Mouse (Mus musculus) embryonic facial prominence, embryonic 13.5 days (tissue): ENCODE results near the gene Slc17a3. TPM values are rescaled to one million over a fixed set of nuclear protein-coding genes. Genes with fewer than 3 reads are reported as not detected.

ENCODE experiments used
- ATAC-seq: fragments of 200-750 bp; cut with Nextera tagmentation; 2 replicates; pipeline ENCODE4 v1.8.0; 2017; ENCODE audit warnings: low read depth; ENCODE audit not compliant: insufficient number of reproducible peaks, insufficient read depth, low FRiP score, low TSS enrichment
- H3K27ac ChIP-seq: fragments of 300-500 bp; sonication (generic); 2 replicates; pipeline ENCODE4 v1.5.1; 2015; ENCODE audit warnings: moderate library complexity, mild to moderate bottlenecking, inconsistent platforms
- H3K27me3 ChIP-seq: fragments of 300-500 bp; sonication (generic); 2 replicates; pipeline ENCODE4 v1.6.1; 2015; ENCODE audit warnings: mild to moderate bottlenecking, inconsistent platforms
- H3K36me3 ChIP-seq: fragments of 300-500 bp; sonication (generic); 2 replicates; pipeline ENCODE4 v1.6.1; 2015; ENCODE audit warnings: mild to moderate bottlenecking, inconsistent platforms
- H3K4me1 ChIP-seq: fragments of 300-500 bp; sonication (generic); 2 replicates; pipeline ENCODE4 v1.6.1; 2015; ENCODE audit warnings: inconsistent platforms
- H3K4me2 ChIP-seq: fragments of 300-500 bp; sonication (generic); 2 replicates; pipeline ENCODE4 v1.6.1; 2015; ENCODE audit warnings: moderate library complexity, mild to moderate bottlenecking, inconsistent platforms
- H3K4me3 ChIP-seq: fragments of 300-500 bp; sonication (generic); 2 replicates; pipeline ENCODE4 v1.5.1; 2015; ENCODE audit warnings: mild to moderate bottlenecking, inconsistent platforms
- H3K9ac ChIP-seq: fragments of 300-500 bp; sonication (generic); 2 replicates; pipeline ENCODE4 v1.6.1; 2015; ENCODE audit warnings: mild to moderate bottlenecking, inconsistent platforms
- H3K9me3 ChIP-seq: fragments of 300-500 bp; sonication (generic); 2 replicates; pipeline ENCODE4 v1.6.1; 2016; ENCODE audit warnings: inconsistent platforms
- WGBS: fragments of 180-500 bp; shearing (Covaris S2); methylation state at CpG from one replicate; pipeline ENCODE4 v1.1.7; 2015; ENCODE audit warnings: mixed read lengths; 5-methylcytosine and 5-hydroxymethylcytosine counted together
- polyA plus RNA-seq: library from polyadenylated mRNA; unstranded; fragments of >200 nt; fragmentation: Nextera tagmentation; extraction: Ambion mirVana; gene quantifications from 2 replicates; pipeline ENCODE4 v1.2.1, GENCODE M21; 2015

Slc17a3 gene
- polyA plus RNA-seq, 1 experiment from 2014 or later = not detected

- no peaks in the 10 kb centered on the region for H3K9me3 ChIP-seq
- no peak overlapping the region for H3K9ac ChIP-seq
- no peaks in the 10 kb centered on the region for H3K27me3 ChIP-seq
- no peak overlapping the region for H3K27ac ChIP-seq
- 86% methylated on average over 5 of the region's 5 CpGs for WGBS
- no peaks in the 10 kb centered on the region for H3K4me1 ChIP-seq
- no peak overlapping the region for H3K4me3 ChIP-seq
- no peak for ATAC-seq
- no peaks in the 10 kb centered on the region for H3K36me3 ChIP-seq
- no peak overlapping the region for H3K4me2 ChIP-seq
These were observed 40.4 kb downstream of the Slc17a3 start for GRCm38 (mm10) chr13:23879636-23880035.

GRCm38 (mm10) chr13:23885540-23885939, 46.3 kb downstream of the Slc17a3 start:
- H3K9me3 ChIP-seq = no peaks in the 10 kb centered on the region
- 31% methylated on average over 2 of the region's 2 CpGs for whole genome bisulfite sequencing
- no peaks in the 10 kb centered on the region for H3K4me1 ChIP-seq
- H3K27me3 ChIP-seq = no peaks in the 10 kb centered on the region
- ATAC-seq = no peak
- H3K4me2 ChIP-seq = no peak overlapping the region
- H3K9ac ChIP-seq = no peak overlapping the region
- H3K36me3 ChIP-seq = no peaks in the 10 kb centered on the region
- H3K4me3 ChIP-seq = no peak overlapping the region
- no peak overlapping the region for H3K27ac ChIP-seq

GRCm38 (mm10) chr13:23887026-23887725, 47.9 kb downstream of the Slc17a3 start:
- Histone ChIP-seq H3K4me3 (no peak overlapping the region), H3K27me3 (no peaks in the 10 kb centered on the region), H3K4me1 (no peaks in the 10 kb centered on the region), H3K9me3 (no peaks in the 10 kb centered on the region), H3K27ac (no peak overlapping the region), H3K9ac (no peak overlapping the region), H3K4me2 (no peak overlapping the region), H3K36me3 (no peaks in the 10 kb centered on the region)
- 80% methylated on average over 3 of the region's 3 CpGs for WGBS
- ATAC-seq = no peak

GRCm38 (mm10) chr13:23889011-23889605, 49.9 kb downstream of the Slc17a3 start:
- no peak for ATAC-seq
- no peaks in the 10 kb centered on the region for H3K27me3 ChIP-seq
- no peak overlapping the region for H3K27ac ChIP-seq
- H3K9ac ChIP-seq = no peak overlapping the region
- no peaks in the 10 kb centered on the region for H3K4me1 ChIP-seq
- H3K36me3 ChIP-seq = no peaks in the 10 kb centered on the region
- 38% methylated on average over 6 of the region's 6 CpGs for WGBS
- no peaks in the 10 kb centered on the region for H3K9me3 ChIP-seq
- no peak overlapping the region for H3K4me2 ChIP-seq
- H3K4me3 ChIP-seq = no peak overlapping the region

- Histone ChIP-seq H3K4me1 (no peaks in the 10 kb centered on the region), H3K4me3 (no peak overlapping the region), H3K27ac (no peak overlapping the region), H3K4me2 (no peak overlapping the region), H3K36me3 (no peaks in the 10 kb centered on the region), H3K9ac (no peak overlapping the region), H3K27me3 (no peaks in the 10 kb centered on the region), H3K9me3 (no peaks in the 10 kb centered on the region)
- WGBS = 35% methylated on average over 9 of the region's 9 CpGs
- no peak for ATAC-seq
These were observed 53.5 kb downstream of the Slc17a3 start for GRCm38 (mm10) chr13:23892592-23893268.

GRCm38 (mm10) chr13:23893269-23893593, 54.0 kb downstream of the Slc17a3 start:
- no peak overlapping the region for H3K4me3 ChIP-seq
- WGBS = 62% methylated on average over 4 of the region's 4 CpGs
- H3K9ac ChIP-seq = no peak overlapping the region
- no peak overlapping the region for H3K27ac ChIP-seq
- no peaks in the 10 kb centered on the region for H3K27me3 ChIP-seq
- no peaks in the 10 kb centered on the region for H3K4me1 ChIP-seq
- H3K36me3 ChIP-seq = no peaks in the 10 kb centered on the region
- no peak for ATAC-seq
- H3K4me2 ChIP-seq = no peak overlapping the region
- no peaks in the 10 kb centered on the region for H3K9me3 ChIP-seq

- H3K4me1 ChIP-seq = no peaks in the 10 kb centered on the region
- WGBS = 40% methylated on average over 6 of the region's 6 CpGs
- H3K9me3 ChIP-seq = no peaks in the 10 kb centered on the region
- no peaks in the 10 kb centered on the region for H3K27me3 ChIP-seq
- no peak overlapping the region for H3K9ac ChIP-seq
- H3K4me2 ChIP-seq = no peak overlapping the region
- ATAC-seq = no peak
- H3K27ac ChIP-seq = no peak overlapping the region
- H3K36me3 ChIP-seq = no peaks in the 10 kb centered on the region
- H3K4me3 ChIP-seq = no peak overlapping the region
These were observed 59.0 kb downstream of the Slc17a3 start for GRCm38 (mm10) chr13:23898242-23898641.

GRCm38 (mm10) chr13:23906906-23907305, 67.7 kb downstream of the Slc17a3 start:
- no peak for ATAC-seq
- Histone ChIP-seq H3K4me3 (no peak overlapping the region), H3K4me1 (no peaks in the 10 kb centered on the region), H3K27ac (no peak overlapping the region), H3K9me3 (no peaks in the 10 kb centered on the region), H3K9ac (no peak overlapping the region), H3K4me2 (no peak overlapping the region), H3K36me3 (no peaks in the 10 kb centered on the region), H3K27me3 (no peaks in the 10 kb centered on the region)
- 92% methylated on average over 5 of the region's 5 CpGs for WGBS

- no peaks in the 10 kb centered on the region for H3K9me3 ChIP-seq
- H3K4me3 ChIP-seq = no peak overlapping the region
- H3K4me2 ChIP-seq = no peak overlapping the region
- H3K36me3 ChIP-seq = no peaks in the 10 kb centered on the region
- H3K9ac ChIP-seq = no peak overlapping the region
- no peak for ATAC-seq
- no peaks in the 10 kb centered on the region for H3K27me3 ChIP-seq
- H3K27ac ChIP-seq = no peak overlapping the region
- WGBS = 73% methylated on average over 5 of the region's 5 CpGs
- H3K4me1 ChIP-seq = no peaks in the 10 kb centered on the region
These were observed 70.9 kb downstream of the Slc17a3 start for GRCm38 (mm10) chr13:23910121-23910520.

Other genes starting within 250 kb of the Slc17a3 start
- 3.3 and 4.1 TPM in 2 replicates for gene Hist1h2be, start 218.3 kb upstream of the Slc17a3 start, polyA plus RNA-seq
- 24.8 and 26.3 TPM in 2 replicates for gene Hist1h1e, start 216.9 kb upstream of the Slc17a3 start, polyA plus RNA-seq
- 1.2 and 1.4 TPM in 2 replicates for gene Hist1h2ac, start 155.5 kb upstream of the Slc17a3 start, polyA plus RNA-seq
- gene Hist1h2bc, start 155.2 kb upstream of the Slc17a3 start, polyA plus RNA-seq = 37.5 and 39.3 TPM in 2 replicates
- gene Hist1h1t, start 143.6 kb upstream of the Slc17a3 start, polyA plus RNA-seq = not detected in 2 replicates
- 6.3 and 9.0 TPM in 2 replicates for gene Hist1h4c, start 141.0 kb upstream of the Slc17a3 start, polyA plus RNA-seq
- gene Hfe, start 128.6 kb upstream of the Slc17a3 start, polyA plus RNA-seq = 5.1 and 6.5 TPM in 2 replicates
- gene Hist1h1c, start 100.6 kb upstream of the Slc17a3 start, polyA plus RNA-seq = 25.0 and 28.9 TPM in 2 replicates
- gene Hist1h3c, start 93.8 kb upstream of the Slc17a3 start, polyA plus RNA-seq = 11.3 and 14.4 TPM in 2 replicates
- gene Hist1h2bb, start 92.7 kb upstream of the Slc17a3 start, polyA plus RNA-seq = 3.5 and 4.2 TPM in 2 replicates
- 53.1 and 58.6 TPM in 2 replicates for gene Hist1h2ab, start 88.3 kb upstream of the Slc17a3 start, polyA plus RNA-seq
- gene Hist1h3b, start 87.2 kb upstream of the Slc17a3 start, polyA plus RNA-seq = 15.6 and 18.1 TPM in 2 replicates
- 7.6 and 9.2 TPM in 2 replicates for gene Hist1h4b, start 82.4 kb upstream of the Slc17a3 start, polyA plus RNA-seq
- gene Hist1h4a, start 78.2 kb upstream of the Slc17a3 start, polyA plus RNA-seq = not detected in 2 replicates
- 5.8 and 8.6 TPM in 2 replicates for gene Hist1h3a, start 77.0 kb upstream of the Slc17a3 start, polyA plus RNA-seq
- 4.5 and 5.9 TPM in 2 replicates for gene Hist1h1a, start 75.8 kb upstream of the Slc17a3 start, polyA plus RNA-seq
- gene Trim38, start 69.5 kb upstream of the Slc17a3 start, polyA plus RNA-seq = not detected in 2 replicates
- not detected in 2 replicates for gene Slc17a2, start 32.4 kb upstream of the Slc17a3 start, polyA plus RNA-seq
- not detected in 2 replicates for gene Slc17a1, start 28.3 kb downstream of the Slc17a3 start, polyA plus RNA-seq
- gene Slc17a4, start 75.6 kb downstream of the Slc17a3 start, polyA plus RNA-seq = not detected in 2 replicates
- gene Hist1h2ba, start 94.7 kb downstream of the Slc17a3 start, polyA plus RNA-seq = not detected in 2 replicates
- gene Hist1h2aa, start 95.0 kb downstream of the Slc17a3 start, polyA plus RNA-seq = not detected in 2 replicates
- gene Scgn, start 151.8 kb downstream of the Slc17a3 start, polyA plus RNA-seq = not detected in 2 replicates